Mouse (Mus musculus) regulatory T cell (primary cell): ENCODE results near the gene Skap1.

Experiments
- in situ Hi-C: fragments of 300-600 bp; cut with MboI, MseI; formaldehyde crosslinking; loops from one replicate; pipeline ENCODE4 v1.15.1; 2025; ENCODE audit warnings: high pct_unique_total_duplicates

Gene Skap1

GRCm38 (mm10) chr11:96463986-96464715, at the start of gene Skap1:
Gene Skap1 (plus strand): TSS chr11:96464593.
- in situ Hi-C loops, result no loop called here

DNA sequence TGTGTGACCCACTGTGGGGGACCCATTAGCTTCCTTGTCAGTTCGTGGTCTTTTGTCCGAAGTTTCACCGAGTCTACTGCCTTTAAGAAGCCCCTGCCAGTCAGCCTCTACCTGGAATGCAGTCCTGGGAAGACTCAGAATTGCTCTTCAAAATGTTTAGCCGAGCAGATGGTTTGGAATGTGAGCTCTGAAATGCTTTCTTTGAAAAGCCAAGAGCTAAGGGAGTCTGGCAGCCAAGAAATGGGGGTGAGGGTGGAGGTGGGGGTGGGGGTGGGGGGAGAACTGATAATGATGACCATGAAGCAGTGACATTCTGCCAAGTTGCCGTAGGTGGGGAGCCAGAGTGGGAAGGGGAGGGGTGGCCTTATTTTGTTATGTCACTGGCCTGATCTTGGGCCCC, 43.3 kb upstream of the Skap1 start:
- in situ Hi-C loops, result no loop called here

GRCm38 (mm10) chr11:96421517-96422265, 42.7 kb upstream of the Skap1 start:
- in situ Hi-C loops, result no loop called here

DNA sequence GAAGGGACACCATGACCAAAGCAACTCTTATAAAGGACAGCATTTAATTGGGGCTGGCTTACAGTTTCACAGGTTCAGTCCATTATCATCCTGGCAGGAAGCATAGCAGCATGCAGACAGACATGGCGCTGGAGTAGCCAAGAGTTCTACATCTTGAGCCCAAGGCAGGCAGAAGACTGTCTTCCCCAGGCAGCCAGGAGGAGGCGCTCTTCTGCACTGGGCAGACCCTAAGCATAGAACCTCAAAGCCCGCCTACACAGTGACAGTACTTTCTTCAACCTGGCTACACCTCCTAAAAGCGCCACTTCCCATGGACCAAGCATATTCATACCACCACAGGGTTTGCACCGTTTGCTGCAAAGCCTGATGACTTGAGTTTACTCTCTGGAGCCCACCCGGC, 39.2 kb upstream of the Skap1 start:
- in situ Hi-C loops, result loop anchor here (5.0 kb wide), 1 partner anchor 117 kb away; no protein-coding TSS in a partner anchor

DNA sequence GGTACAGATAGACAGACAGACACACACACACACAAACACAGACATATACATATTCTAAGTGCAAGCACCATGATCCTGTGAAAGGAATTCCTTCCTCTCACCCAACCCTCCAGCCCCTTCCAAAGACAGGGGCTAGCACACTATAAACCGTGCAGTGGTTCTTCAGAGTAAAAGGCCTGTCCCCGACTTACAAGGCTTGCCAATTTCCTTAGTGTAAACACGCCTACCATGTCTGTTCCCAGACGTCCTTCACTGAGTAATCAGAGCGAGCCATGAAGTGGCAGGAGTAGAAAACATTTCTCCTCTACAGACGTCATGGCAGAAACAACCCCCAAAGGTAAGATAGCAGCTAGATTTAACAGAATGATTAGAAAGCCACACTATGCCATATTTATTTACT, 38.2 kb upstream of the Skap1 start:
- in situ Hi-C loops, result loop anchor here (5.0 kb wide), 1 partner anchor 116 kb away; no protein-coding TSS in a partner anchor

- in situ Hi-C loops, result loop anchor here (5.0 kb wide), 1 partner anchor 115 kb away; no protein-coding TSS in a partner anchor
Measured at GRCm38 (mm10) chr11:96426805-96427204, 37.6 kb upstream of the Skap1 start.

- in situ Hi-C loops, result loop anchor here (5.0 kb wide), 1 partner anchor 113 kb away; no protein-coding TSS in a partner anchor
Measured at GRCm38 (mm10) chr11:96429062-96429461, 35.3 kb upstream of the Skap1 start.

DNA sequence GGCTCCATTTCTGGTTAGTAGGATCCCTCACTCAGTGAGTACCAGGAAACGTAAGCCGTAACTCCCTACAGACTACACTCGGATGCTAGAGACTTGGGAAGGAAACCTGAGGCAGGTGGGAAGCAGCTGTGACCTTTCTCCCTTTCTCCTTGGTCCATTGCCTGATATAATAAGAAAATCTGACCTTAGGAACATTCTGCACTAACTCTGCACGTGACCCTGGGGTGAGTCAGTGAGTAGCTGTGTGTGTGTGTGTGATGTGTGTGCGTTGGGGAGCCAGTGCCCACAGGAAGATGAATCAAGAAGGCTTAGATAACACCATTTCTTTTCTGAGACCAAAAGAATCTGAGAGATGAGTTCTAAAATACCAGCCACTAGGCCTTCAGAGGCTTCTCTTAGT, 34.5 kb upstream of the Skap1 start:
- in situ Hi-C loops, result loop anchor here (5.0 kb wide), 1 partner anchor 112 kb away; no protein-coding TSS in a partner anchor

DNA sequence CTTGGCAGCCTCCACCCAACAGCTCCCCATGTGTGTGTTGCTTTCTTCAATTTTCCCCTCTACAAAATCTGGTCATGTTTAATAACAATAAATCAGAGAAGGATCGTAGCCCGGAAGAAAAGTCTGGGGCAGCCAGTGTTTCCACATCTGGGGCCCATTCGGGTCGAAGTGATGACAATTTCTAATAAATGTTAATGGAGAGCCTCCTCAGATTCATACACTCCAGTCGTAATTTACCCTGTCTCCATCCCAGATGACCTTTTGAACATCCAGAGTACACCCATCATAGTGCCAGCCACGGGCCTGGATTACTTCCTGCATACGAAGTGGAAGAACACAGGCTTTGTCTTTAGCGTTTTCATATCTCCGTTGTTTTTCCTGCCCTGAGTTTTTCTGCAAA, 32.5 kb upstream of the Skap1 start:
- in situ Hi-C loops, result no loop called here

GRCm38 (mm10) chr11:96434888-96435287, 29.5 kb upstream of the Skap1 start:
- in situ Hi-C loops, result no loop called here

DNA sequence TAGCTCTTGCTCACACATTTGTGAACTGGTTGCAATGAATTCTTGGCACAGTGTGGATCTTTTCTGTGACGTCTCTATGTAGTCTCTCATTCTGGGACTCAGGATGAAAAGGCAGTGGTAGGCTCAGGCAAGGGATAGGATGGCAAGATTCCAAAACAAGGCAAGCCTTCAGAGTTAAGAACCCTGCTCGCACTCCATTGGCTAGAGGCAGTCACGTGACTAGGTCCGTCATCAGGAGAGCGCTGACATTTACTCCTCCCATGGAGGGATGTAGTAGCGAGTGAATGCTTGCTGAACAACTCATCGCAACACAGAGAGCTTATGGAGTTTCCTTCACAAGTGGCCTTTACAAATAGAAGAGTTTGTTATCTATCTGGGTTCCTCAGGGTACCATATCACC, 27.9 kb upstream of the Skap1 start:
- in situ Hi-C loops, result no loop called here

DNA sequence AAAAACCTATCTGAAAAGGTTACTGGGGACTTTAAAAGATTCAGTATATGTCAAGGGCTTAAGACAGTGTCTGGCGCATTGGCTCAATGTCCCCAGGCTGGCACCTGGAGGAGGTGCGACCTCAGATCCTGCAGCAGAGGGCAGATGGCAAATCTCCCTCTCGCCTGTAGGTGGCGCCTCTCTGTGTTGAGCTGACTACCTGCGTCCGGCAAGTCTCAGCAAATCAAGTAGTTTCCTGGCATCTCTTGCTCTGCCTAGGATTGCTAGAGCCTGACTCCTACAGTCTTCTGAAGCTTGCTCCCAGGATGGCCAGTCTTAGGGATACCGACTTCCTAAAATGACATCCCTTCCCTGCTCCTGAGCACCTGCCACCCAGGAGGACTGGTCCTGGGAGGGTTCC, 25.6 kb upstream of the Skap1 start:
- in situ Hi-C loops, result no loop called here

- in situ Hi-C loops, result loop anchor here (10.0 kb wide), 1 partner anchor 1073 kb away; no protein-coding TSS in a partner anchor
Measured at GRCm38 (mm10) chr11:96441546-96442185, 22.7 kb upstream of the Skap1 start.

DNA sequence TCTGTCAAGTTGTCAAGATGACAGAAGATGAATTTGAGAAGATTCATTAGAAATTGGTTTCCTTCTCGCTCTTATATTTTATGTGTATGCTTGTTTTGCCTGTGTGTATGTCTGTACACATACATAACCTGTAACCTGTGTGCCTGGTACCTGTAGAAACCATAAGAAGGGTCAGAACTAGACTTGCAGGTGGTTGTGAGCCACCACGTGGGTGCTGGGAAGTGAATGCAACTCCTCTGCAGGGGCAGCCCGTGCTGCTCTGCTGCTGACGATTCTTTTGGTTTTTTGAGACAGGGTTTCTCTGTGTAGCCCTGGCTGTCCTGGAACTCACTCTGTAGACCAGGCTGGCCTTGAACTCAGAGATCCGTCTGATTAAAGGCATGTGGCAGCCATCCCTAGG, 21.9 kb upstream of the Skap1 start:
- in situ Hi-C loops, result loop anchor here (10.0 kb wide), 1 partner anchor 1072 kb away; no protein-coding TSS in a partner anchor

DNA sequence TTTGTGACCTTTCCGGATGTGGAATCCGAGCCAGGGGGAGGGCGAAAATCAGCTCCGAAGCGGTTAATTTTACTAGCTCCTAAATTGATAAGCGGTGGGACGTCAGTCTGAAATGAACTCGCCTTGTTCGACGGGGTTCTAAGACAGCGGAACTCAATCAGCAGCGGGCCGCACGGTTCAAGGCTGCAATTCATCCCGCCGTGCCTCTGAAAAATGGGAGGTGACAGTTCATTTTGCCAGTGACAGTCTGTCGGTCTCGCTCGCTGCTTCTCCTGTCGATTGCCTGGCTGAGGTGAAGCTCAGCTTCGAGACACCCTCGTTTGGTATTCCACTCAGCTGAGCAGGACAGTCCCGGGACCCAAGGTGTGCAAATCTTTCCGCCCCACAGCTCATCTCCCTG, 16.5 kb upstream of the Skap1 start:
- in situ Hi-C loops, result loop anchor here (10.0 kb wide), 1 partner anchor 1067 kb away; no protein-coding TSS in a partner anchor

GRCm38 (mm10) chr11:96455111-96455510, 9.3 kb upstream of the Skap1 start:
- in situ Hi-C loops, result no loop called here

DNA sequence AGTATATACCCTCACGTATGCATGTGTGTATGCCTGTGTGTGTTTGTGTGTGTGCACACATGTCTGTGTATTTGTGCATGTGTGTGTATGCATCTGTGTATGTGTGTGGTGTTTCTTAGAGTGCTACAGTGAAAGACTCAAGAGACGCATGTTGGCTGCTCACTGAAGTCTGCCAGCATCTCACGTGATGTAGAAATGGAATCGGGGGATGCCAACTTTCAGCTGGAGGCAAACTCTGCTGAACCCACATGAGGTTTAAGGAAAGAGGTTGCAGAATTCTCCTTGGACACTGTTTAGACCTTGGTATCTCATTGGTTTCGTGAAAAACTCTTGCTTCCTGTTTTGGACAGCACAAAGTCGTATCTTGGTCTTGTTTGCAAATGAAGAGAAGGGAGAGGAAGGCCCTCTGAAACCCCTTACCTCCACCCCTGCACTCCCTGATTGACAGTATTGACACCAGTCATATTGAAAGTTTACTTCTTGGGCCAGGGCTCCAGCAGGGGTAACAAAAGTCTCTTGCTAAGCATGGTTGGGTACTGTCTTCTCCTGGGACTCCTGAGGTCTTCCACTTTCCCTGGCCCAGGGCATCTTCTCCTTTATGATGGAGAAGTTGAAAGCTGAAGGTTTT, 8.6 kb upstream of the Skap1 start:
- in situ Hi-C loops, result no loop called here

- in situ Hi-C loops, result no loop called here
Measured at GRCm38 (mm10) chr11:96456508-96457305, 7.7 kb upstream of the Skap1 start.

- in situ Hi-C loops, result no loop called here
Measured at GRCm38 (mm10) chr11:96461766-96462165, 2.6 kb upstream of the Skap1 start.

- in situ Hi-C loops, result no loop called here
Measured at GRCm38 (mm10) chr11:96462191-96462752, 2.1 kb upstream of the Skap1 start.

- in situ Hi-C loops, result no loop called here
Measured at GRCm38 (mm10) chr11:96464716-96465060, 295 bp downstream of the Skap1 start.
